Mouse (Mus musculus): ENCODE results near the gene Nckap5.

GRCm38 (mm10) chr1:125967671-125968070, 862.9 kb downstream of the Nckap5 start:
- TF ChIP-seq EP300 (IDR thresholded peaks at IDR 0.05; ENCODE audit: low read depth) (no peak), CTCF (IDR thresholded peaks at IDR 0.05; ENCODE audit: low read depth) (no peak)

Measured in liver, postnatal 0 days (tissue).